Mouse (Mus musculus) heart, adult 2 months (tissue): ENCODE measurements around the gene Steap3. TPM values are rescaled to one million over a fixed set of nuclear protein-coding genes. Genes with fewer than 3 reads are reported as not detected.

ENCODE experiments used
- DNase-seq, 2 experiments: peaks; one replicate each; pipeline ENCODE4 v3.0.0; 2021
- H3K27ac ChIP-seq: fragments of 200-600 bp; 2 replicates; pipeline ENCODE4 v1.8.1; 2022
- H3K27me3 ChIP-seq: fragments of 200-500 bp; 2 replicates; pipeline ENCODE4 v1.6.1; 2012; ENCODE audit warnings: mild to moderate bottlenecking, low read length, inconsistent platforms, mixed read lengths; ENCODE audit not compliant: control insufficient read depth, insufficient read depth
- H3K36me3 ChIP-seq: fragments of 200-500 bp; 2 replicates; pipeline ENCODE4 v1.6.1; 2012; ENCODE audit warnings: low read length, inconsistent platforms; ENCODE audit not compliant: control insufficient read depth, insufficient read depth
- H3K4me1 ChIP-seq: fragments of 200-500 bp; 2 replicates; pipeline ENCODE4 v1.6.1; 2011; ENCODE audit warnings: low read length; ENCODE audit not compliant: control insufficient read depth, insufficient read depth
- H3K4me3 ChIP-seq: fragments of 200-600 bp; 2 replicates; pipeline ENCODE4 v1.8.1; 2022
- H3K79me2 ChIP-seq: fragments of 200-500 bp; replicated peaks from 2 replicates; pipeline ENCODE4 v1.6.1; 2012; ENCODE audit warnings: mild to moderate bottlenecking, inconsistent platforms, low read length, moderate library complexity, mixed read lengths; ENCODE audit not compliant: control insufficient read depth, insufficient read depth
- H3K9ac ChIP-seq: fragments of 200-500 bp; 2 replicates; pipeline ENCODE4 v1.6.1; 2012; ENCODE audit warnings: low read depth, mild to moderate bottlenecking, control low read depth, inconsistent platforms, low read length, mixed read lengths
- CTCF ChIP-seq: fragments of 200-600 bp; IDR thresholded peaks from 2 replicates; pipeline ENCODE4 v1.8.1; 2022; ENCODE audit warnings: antibody characterized with exemption, mild to moderate bottlenecking, moderate library complexity
- EP300 ChIP-seq: fragments of 200-500 bp; IDR thresholded peaks from 2 replicates; pipeline ENCODE4 v1.6.1; 2011; ENCODE audit warnings: low read depth, low read length, control low read depth; ENCODE audit not compliant: insufficient read depth
- POLR2A ChIP-seq: fragments of 200-500 bp; IDR thresholded peaks from 2 replicates; pipeline ENCODE4 v1.6.1; 2011; ENCODE audit warnings: mild to moderate bottlenecking, low read depth, low read length, control low read depth; ENCODE audit not compliant: insufficient read depth
- WGBS: fragments of 180-500 bp; shearing (Covaris S2); methylation state at CpG from one replicate; pipeline ENCODE4 v1.1.7; 2018; 5-methylcytosine and 5-hydroxymethylcytosine counted together
- intact Hi-C: fragments of 180-260 bp; cut with DNase I; formaldehyde crosslinking; loops from one replicate; pipeline ENCODE4 v1.15.1; 2025
- polyA plus RNA-seq: library from polyadenylated mRNA; depleted of rRNA; stranded (reverse); fragments of >200 nt; gene quantifications from 2 replicates; pipeline ENCODE4 v1.2.3, GENCODE M21; 2012
- total RNA-seq, 2 experiments: library from RNA; stranded (reverse); gene quantifications; 2 replicates each; pipeline ENCODE4 v1.2.3; 2021

The Steap3 gene
- total and polyA plus RNA-seq, 3 experiments: 25.2 to 54.9 (median 27.9) TPM

DNA sequence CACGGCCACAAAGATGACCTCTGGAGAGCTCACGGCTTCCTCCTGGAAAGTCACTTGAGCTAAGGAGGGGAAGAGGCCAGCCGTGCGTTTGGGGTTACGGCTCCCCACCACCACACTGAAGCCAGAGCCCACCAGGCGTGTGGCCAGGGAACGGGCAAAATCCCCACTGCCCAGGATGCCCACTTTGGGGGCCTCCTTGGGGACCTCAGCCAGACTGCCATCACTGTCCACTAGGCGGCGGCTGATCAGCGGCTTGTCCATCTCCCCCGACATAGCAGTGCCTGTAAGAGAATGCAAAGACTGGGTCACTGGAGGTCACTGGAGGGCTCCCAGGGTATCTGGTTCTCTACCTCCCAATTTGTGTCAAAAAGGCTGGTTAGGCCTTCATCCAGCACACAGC, 28.5 kb downstream of the Steap3 start:
- Histone ChIP-seq H3K27ac (no peak overlapping the region), H3K4me1 (peaks cover 11% of the 10 kb centered on the region), H3K9ac (no peak overlapping the region), H3K4me3 (no peak overlapping the region), H3K79me2 (no peaks in the 10 kb centered on the region), H3K36me3 (no peaks in the 10 kb centered on the region), H3K27me3 (no peaks in the 10 kb centered on the region)
- intact Hi-C loops: no loop called here
- WGBS: 86% methylated on average over 11 of the region's 11 CpGs
- DNase-seq: no peak
- TF ChIP-seq EP300 (no peak), CTCF (peak; percentile 27; the same call in 1 of the 2 replicates)

DNA sequence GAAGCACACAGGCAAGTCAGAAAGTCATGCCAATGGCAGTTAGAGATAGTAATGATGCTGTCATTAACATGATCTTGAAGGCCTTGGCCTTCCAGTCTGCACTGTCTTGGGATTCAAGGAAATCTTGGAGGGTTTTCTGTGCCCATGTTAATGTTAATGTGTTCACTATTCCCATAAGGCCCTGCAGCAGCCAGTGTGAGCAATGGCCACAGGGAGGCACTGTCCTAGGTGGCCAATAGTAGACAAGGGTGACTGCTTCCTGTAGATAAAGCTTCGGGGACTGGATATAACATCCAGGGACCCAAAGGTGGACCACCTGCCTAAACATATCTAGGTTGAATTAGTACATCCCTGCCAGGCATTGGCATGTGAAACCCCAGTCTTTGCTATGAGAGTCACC, 35.4 kb downstream of the Steap3 start:
- Histone ChIP-seq H3K4me3 (no peak overlapping the region), H3K27ac (no peak overlapping the region), H3K9ac (no peak overlapping the region), H3K27me3 (no peaks in the 10 kb centered on the region), H3K36me3 (no peaks in the 10 kb centered on the region), H3K79me2 (no peaks in the 10 kb centered on the region), H3K4me1 (no peaks in the 10 kb centered on the region)
- no peak for DNase-seq
- intact Hi-C loops: no loop called here
- WGBS: 72% methylated on average over 1 of the region's 1 CpGs
- TF ChIP-seq POLR2A (no peak), EP300 (no peak), CTCF (peak; percentile 36)

DNA sequence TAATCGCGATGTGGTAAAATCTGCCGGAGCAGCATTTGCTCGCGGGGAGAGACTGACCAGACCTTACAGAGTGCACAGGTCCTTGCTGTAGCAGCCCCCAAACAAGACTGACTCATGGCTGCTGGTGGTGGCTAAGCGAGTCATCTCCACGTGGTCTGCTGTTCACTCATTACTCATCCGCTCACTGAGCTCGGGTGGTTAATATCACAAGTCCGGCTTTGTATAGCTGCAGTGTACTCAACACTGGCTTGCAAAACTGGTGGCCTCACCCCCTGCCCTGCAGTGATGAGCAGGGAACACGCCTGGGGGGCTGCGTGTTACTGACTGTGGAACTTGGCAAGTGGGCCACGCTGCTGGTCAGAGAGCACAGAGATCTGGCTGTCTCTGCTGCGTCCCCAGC, 36.1 kb downstream of the Steap3 start:
- DNase-seq: no peak
- no peak overlapping the region for H3K4me3 ChIP-seq
- intact Hi-C loops: no loop called here
- no peaks in the 10 kb centered on the region for H3K36me3 ChIP-seq
- H3K27ac ChIP-seq: no peak overlapping the region
- no peak overlapping the region for H3K9ac ChIP-seq
- WGBS: 81% methylated on average over 14 of the region's 14 CpGs
- no peaks in the 10 kb centered on the region for H3K79me2 ChIP-seq
- no peak for TF ChIP-seq POLR2A
- no peak for TF ChIP-seq CTCF
- no peak for TF ChIP-seq EP300
- no peaks in the 10 kb centered on the region for H3K27me3 ChIP-seq
- peaks cover 2% of the 10 kb centered on the region for H3K4me1 ChIP-seq

DNA sequence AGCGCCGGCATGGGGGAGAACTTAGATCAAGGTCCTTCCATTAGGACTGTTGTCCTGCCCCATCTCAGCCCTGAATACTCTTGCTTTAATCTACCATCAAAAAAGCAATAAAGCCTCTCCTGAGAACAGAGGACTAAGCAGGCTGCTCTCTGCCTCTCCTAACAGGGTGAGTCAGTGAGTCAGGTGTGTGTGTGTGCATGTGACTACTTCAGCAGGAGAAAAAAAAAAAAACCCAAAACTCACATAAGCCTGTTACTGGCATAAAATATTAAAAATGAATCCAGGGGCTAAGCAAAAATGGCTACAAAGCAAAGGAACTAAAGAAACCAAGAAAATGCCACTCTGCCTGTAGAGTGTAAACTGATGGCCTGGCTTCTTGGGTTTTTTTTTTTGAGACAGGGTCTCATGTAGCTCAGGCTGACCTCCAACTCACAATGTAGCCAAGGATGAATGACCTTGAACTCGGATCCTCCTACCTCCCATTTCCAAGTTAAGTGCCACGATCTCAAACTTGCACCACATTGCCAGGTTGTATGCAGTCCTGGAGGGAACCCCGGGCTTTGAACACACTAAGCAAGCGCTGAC, 36.8 kb downstream of the Steap3 start:
- DNase-seq: no peak
- Histone ChIP-seq H3K4me1 (peaks cover 3% of the 10 kb centered on the region), H3K27ac (no peak overlapping the region), H3K36me3 (no peaks in the 10 kb centered on the region), H3K4me3 (no peak overlapping the region), H3K9ac (no peak overlapping the region), H3K79me2 (no peaks in the 10 kb centered on the region), H3K27me3 (no peaks in the 10 kb centered on the region)
- no peak for TF ChIP-seq POLR2A
- no peak for TF ChIP-seq EP300
- TF ChIP-seq CTCF: no peak
- intact Hi-C loops: no loop called here
- 86% methylated on average over 6 of the region's 6 CpGs for WGBS

DNA sequence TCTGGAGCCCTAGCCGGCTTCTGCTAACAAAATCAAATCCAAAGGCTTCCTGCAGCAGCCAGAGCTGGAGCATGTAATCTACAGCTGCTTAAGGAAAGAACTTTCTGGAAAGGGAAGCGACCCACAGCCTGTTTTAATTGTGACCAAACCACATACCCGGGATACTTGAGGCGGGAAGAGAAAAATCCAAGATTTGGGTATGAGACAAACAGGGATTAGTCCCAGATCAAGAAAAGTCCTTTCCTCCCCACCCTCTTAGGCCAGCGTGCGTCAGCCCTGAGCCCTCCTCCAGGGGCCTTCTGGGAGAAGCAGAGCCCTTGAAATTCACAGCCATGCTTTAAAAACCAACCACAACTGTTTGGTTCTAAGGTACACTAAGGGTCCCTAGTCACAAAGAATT, 40.3 kb downstream of the Steap3 start:
- H3K79me2 ChIP-seq: no peaks in the 10 kb centered on the region
- H3K4me1 ChIP-seq: peaks cover 3% of the 10 kb centered on the region
- no peak overlapping the region for H3K4me3 ChIP-seq
- H3K27ac ChIP-seq: no peak overlapping the region
- TF ChIP-seq CTCF (no peak), EP300 (no peak), POLR2A (no peak)
- intact Hi-C loops: no loop called here
- WGBS: 62% methylated on average over 6 of the region's 6 CpGs
- DNase-seq: no peak
- H3K36me3 ChIP-seq: no peaks in the 10 kb centered on the region
- H3K27me3 ChIP-seq: no peaks in the 10 kb centered on the region
- no peak overlapping the region for H3K9ac ChIP-seq

DNA sequence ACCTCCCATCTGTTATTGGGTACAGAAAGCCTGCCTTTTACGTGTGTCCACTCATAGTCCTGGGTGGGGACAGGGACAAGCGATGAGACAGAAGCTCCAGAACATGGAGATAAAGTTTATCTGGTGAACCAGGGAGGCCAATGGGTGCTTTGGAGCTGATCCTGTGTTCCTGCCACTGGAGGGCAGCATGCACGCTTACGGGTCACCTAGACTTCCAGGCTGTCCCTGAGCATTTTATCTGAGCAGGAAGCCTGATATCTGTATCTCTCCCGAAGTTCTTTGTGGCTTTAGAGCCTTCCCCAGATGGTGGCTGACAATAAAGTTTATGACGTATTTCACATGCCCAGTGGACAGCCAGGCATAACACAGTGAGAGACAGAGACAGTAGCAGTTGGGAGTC, 41.2 kb downstream of the Steap3 start:
- WGBS: 7% methylated on average over 6 of the region's 6 CpGs
- no peaks in the 10 kb centered on the region for H3K36me3 ChIP-seq
- no peaks in the 10 kb centered on the region for H3K27me3 ChIP-seq
- intact Hi-C loops: no loop called here
- peak; percentile 70 for TF ChIP-seq CTCF
- TF ChIP-seq EP300: 0 out of 2 replicates have a peak, but pooled peaks have one; percentile 42
- TF ChIP-seq POLR2A: no peak
- H3K4me3 ChIP-seq: no peak overlapping the region
- no peaks in the 10 kb centered on the region for H3K79me2 ChIP-seq
- H3K9ac ChIP-seq: no peak overlapping the region
- no peak overlapping the region for H3K27ac ChIP-seq
- DNase-seq: peak in 1 of 2 experiments; percentile 42
- H3K4me1 ChIP-seq: peaks cover 3% of the 10 kb centered on the region
